Mouse (Mus musculus) embryonic facial prominence, embryonic 14.5 days (tissue): Measurements from ENCODE around the gene Nme7. TPM values are rescaled to one million over a fixed set of nuclear protein-coding genes. Genes with fewer than 3 reads are reported as not detected.

Source experiments
- ATAC-seq: fragments of 200-750 bp; cut with Nextera tagmentation; 2 replicates; pipeline ENCODE4 v1.8.0; 2017; ENCODE audit warnings: low read depth, moderate number of reproducible peaks, moderate TSS enrichment
- DNase-seq: peaks from one replicate; pipeline ENCODE4 v3.0.0-alpha.2; 2015; ENCODE audit warnings: low spot score
- H3K27ac ChIP-seq: fragments of 300-500 bp; sonication (generic); replicated peaks from 2 replicates; pipeline ENCODE4 v1.5.1; 2014; ENCODE audit warnings: low read depth, mild to moderate bottlenecking, low read length, moderate library complexity
- H3K27me3 ChIP-seq: fragments of 300-500 bp; sonication (generic); replicated peaks from 2 replicates; pipeline ENCODE4 v1.6.1; 2014; ENCODE audit warnings: low read length; ENCODE audit not compliant: control insufficient read depth, insufficient read depth
- H3K36me3 ChIP-seq: fragments of 300-500 bp; sonication (generic); 2 replicates; pipeline ENCODE4 v1.6.1; 2014; ENCODE audit warnings: low read length, mixed read lengths; ENCODE audit not compliant: control insufficient read depth, insufficient read depth
- H3K4me1 ChIP-seq: fragments of 300-500 bp; sonication (generic); 2 replicates; pipeline ENCODE4 v1.6.1; 2014; ENCODE audit warnings: antibody characterized with exemption, low read length; ENCODE audit not compliant: control insufficient read depth, insufficient read depth
- H3K4me2 ChIP-seq: fragments of 300-500 bp; sonication (generic); 2 replicates; pipeline ENCODE4 v1.6.1; 2014; ENCODE audit warnings: low read depth, mild to moderate bottlenecking, low read length, moderate library complexity, mixed read lengths
- H3K4me3 ChIP-seq: fragments of 300-500 bp; sonication (generic); 2 replicates; pipeline ENCODE4 v1.5.1; 2014; ENCODE audit warnings: low read depth, mild to moderate bottlenecking, low read length
- H3K9ac ChIP-seq: fragments of 300-500 bp; sonication (generic); 2 replicates; pipeline ENCODE4 v1.6.1; 2014; ENCODE audit warnings: low read depth, mild to moderate bottlenecking, low read length, moderate library complexity, mixed read lengths
- H3K9me3 ChIP-seq: fragments of 300-500 bp; sonication (generic); 2 replicates; pipeline ENCODE4 v1.6.1; 2016; ENCODE audit warnings: low read length; ENCODE audit not compliant: control insufficient read depth
- WGBS: fragments of 180-500 bp; shearing (Covaris S2); extraction: QIAGEN DNeasy Blood & Tissue Kit; methylation state at CpG from one replicate; pipeline ENCODE4 v1.1.7; 2014; 5-methylcytosine and 5-hydroxymethylcytosine counted together
- polyA plus RNA-seq: library from polyadenylated mRNA; unstranded; fragments of >200 nt; fragmentation: Nextera tagmentation; extraction: Ambion mirVana; gene quantifications from 2 replicates; pipeline ENCODE4 v1.2.1, GENCODE M21; 2014

Nme7 gene
- polyA plus RNA-seq, 1 experiment from 2014 or later, result 27.3 TPM

DNA sequence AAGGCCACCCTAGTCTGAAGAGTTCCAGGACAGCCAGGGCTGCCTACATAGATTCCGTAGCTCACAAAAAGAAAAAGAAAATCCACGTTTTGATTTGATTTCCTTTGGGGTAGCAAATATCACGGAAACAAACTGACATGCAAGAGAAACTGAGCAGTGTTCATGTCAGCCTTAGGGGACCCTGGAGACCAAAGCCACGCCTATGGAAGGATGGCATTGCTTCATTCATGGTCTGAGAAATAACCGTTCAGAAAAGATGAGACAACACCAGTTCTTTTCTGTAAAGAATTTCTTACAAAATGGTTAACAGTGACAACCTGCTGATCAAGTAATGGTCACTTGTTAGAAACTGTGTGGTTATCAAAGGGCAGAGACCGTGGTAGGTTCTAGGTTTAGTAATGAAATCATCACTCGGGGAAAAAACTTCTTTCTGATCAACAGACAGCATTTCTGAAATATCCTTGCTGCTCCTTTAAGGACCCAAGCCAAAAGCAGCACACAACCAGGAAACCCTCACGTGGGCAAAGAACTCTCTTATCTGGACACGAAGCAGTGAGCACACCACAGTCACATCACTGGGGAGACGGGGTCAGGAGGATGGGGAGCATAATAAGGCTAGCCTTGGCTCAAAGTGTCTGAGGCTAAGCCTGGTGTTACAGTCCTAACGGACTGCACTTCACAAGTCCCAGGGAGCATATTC is 136.9 kb downstream of the Nme7 start:
- no peak for ATAC-seq
- H3K4me3 ChIP-seq, result no peak overlapping the region
- no peaks in the 10 kb centered on the region for H3K9me3 ChIP-seq
- no peaks in the 10 kb centered on the region for H3K27me3 ChIP-seq
- H3K4me2 ChIP-seq, result no peak overlapping the region
- peaks cover 27% of the 10 kb centered on the region for H3K36me3 ChIP-seq
- H3K9ac ChIP-seq, result no peak overlapping the region
- H3K27ac ChIP-seq, result no peak overlapping the region
- H3K4me1 ChIP-seq, result no peaks in the 10 kb centered on the region
- no peak for DNase-seq
- 81% methylated on average over 11 of the region's 11 CpGs for WGBS

DNA sequence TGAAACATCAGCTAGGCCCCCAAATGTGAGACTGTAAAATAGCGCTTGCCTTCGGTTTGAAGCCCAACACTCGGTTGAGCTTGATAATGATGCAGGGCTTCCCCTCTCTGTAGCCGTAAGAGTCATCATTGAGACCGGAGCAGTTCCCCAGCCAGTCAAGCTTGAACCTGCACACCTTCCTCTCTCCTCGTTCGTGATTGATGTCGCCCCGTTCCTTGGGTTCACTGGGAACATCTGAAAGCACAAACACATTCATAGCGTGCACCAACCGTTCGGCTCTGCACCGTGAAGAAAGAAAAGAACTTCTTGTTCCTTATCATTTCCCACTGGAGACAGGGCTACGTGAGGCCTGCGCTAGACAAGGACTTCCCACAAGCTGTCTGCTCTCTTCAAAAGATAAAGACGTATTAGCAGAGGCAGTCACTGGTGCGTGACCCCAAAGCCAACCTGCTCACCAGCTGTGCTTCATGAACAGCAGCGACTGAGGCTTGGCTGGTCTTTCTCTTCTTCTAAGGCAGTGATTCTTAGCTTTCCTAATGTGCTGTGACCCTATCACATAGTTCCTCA is 137.6 kb downstream of the Nme7 start:
- H3K4me3 ChIP-seq, result no peak overlapping the region
- ATAC-seq (no peak), DNase-seq (no peak)
- no peaks in the 10 kb centered on the region for H3K4me1 ChIP-seq
- H3K36me3 ChIP-seq, result peaks cover 27% of the 10 kb centered on the region
- no peak overlapping the region for H3K27ac ChIP-seq
- no peak overlapping the region for H3K4me2 ChIP-seq
- H3K9me3 ChIP-seq, result no peaks in the 10 kb centered on the region
- H3K27me3 ChIP-seq, result no peaks in the 10 kb centered on the region
- H3K9ac ChIP-seq, result no peak overlapping the region
- WGBS, result 67% methylated on average over 18 of the region's 18 CpGs

DNA sequence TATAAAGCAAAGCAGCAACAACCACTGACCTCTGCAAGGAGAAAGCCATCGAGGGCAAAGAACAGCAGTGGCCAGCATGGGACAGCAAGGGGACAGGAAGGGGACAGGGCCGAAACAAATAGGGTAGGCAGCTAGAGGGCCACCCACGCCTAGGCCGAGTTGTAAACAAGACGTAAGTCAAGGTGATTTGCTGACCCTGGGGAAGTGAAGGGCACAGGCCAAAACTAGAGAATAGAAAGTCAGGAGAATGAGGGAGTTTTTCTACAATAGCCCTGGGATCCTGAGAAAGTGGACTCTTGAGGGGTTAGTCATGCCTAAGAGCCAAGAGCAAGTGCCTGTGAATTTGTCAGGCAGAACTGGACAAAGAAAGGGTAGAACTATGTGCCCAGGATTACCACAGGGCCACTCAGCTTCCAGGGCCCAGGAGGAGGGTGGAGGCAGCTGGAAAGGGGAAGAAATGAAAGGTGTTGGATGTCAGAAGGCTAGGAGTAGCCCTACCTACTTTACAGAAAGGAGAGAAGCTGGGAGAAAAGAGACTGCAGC is 141.8 kb downstream of the Nme7 start:
- Histone ChIP-seq H3K4me3 (no peak overlapping the region), H3K27me3 (no peaks in the 10 kb centered on the region), H3K9ac (no peak overlapping the region), H3K9me3 (no peaks in the 10 kb centered on the region), H3K27ac (no peak overlapping the region), H3K36me3 (0 out of 2 replicates have a peak, but pooled peaks cover 4% of the 10 kb centered on the region), H3K4me2 (no peak overlapping the region), H3K4me1 (no peaks in the 10 kb centered on the region)
- WGBS, result 88% methylated on average over 5 of the region's 5 CpGs
- ATAC-seq (no peak), DNase-seq (no peak)

DNA sequence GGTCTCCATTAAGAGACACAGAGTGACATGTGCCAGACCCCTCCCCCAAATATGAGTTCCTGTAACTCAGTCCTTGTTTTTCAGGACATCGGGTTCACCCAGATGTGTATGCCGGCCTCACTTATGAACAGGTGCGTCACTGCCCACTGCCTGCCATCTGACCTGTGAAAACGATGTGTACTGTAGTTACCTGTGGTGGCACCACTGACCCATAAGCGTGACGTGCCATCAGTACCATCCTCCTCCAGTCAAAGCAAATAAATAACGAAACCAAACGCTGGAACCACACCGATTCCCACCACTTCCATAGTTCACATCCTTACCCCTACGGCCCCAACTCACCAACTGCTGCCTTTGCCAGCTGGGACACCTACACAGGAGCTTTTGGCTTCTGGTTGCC is 142.6 kb downstream of the Nme7 start:
- Histone ChIP-seq H3K36me3 (no peaks in the 10 kb centered on the region), H3K27ac (no peak overlapping the region), H3K4me2 (no peak overlapping the region), H3K4me3 (no peak overlapping the region), H3K4me1 (no peaks in the 10 kb centered on the region), H3K9me3 (no peaks in the 10 kb centered on the region), H3K27me3 (no peaks in the 10 kb centered on the region), H3K9ac (no peak overlapping the region)
- WGBS, result 93% methylated on average over 10 of the region's 10 CpGs
- DNase-seq (no peak), ATAC-seq (no peak)

DNA sequence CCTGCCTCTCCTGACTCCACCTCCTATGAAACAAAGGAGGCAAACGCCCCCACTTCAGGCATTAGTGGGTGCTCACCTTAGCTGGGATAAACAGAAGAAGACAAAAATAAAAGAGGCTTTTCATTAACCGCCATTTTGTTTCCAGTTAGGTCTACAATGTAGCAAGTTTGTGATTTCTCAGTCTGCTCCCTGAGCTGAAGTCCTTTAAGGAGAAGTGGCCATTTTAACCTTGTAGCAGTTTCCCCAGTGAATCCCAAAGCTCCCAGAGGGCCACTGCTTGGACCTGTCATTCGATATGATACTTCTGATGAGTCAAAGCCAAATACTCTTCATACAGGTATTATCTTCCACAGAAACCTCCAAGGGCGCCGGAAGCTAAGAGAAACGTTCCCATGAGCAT is 143.6 kb downstream of the Nme7 start:
- ATAC-seq (no peak), DNase-seq (no peak)
- no peaks in the 10 kb centered on the region for H3K36me3 ChIP-seq
- 79% methylated on average over 6 of the region's 6 CpGs for WGBS
- no peaks in the 10 kb centered on the region for H3K27me3 ChIP-seq
- H3K9me3 ChIP-seq, result no peaks in the 10 kb centered on the region
- H3K4me3 ChIP-seq, result no peak overlapping the region
- no peaks in the 10 kb centered on the region for H3K4me1 ChIP-seq
- no peak overlapping the region for H3K4me2 ChIP-seq
- no peak overlapping the region for H3K27ac ChIP-seq
- H3K9ac ChIP-seq, result no peak overlapping the region

DNA sequence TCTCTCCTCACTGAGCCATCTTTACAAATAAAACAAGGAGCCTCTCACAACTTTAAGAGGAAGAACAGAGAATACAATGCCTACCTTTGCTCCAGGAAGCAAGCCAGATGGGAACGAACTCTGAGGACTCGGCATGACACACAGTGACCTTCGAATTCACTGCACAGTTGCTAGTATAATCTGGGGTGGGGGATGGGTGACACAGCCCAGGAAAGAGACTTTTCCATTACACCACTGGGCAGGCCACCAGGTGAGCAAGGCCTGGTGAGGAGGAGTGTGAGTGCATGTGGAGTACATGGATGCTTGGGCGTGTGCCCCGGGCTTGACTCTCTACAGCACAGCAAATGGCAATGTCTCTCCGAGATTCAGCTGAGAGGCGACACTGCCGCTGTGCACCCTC is 145.7 kb downstream of the Nme7 start:
- H3K27me3 ChIP-seq, result peaks cover 1% of the 10 kb centered on the region
- no peaks in the 10 kb centered on the region for H3K9me3 ChIP-seq
- WGBS, result 76% methylated on average over 8 of the region's 8 CpGs
- no peak overlapping the region for H3K9ac ChIP-seq
- no peak for ATAC-seq
- H3K36me3 ChIP-seq, result no peaks in the 10 kb centered on the region
- H3K4me1 ChIP-seq, result no peaks in the 10 kb centered on the region; the same call in 1 of the 2 replicates
- no peak overlapping the region for H3K4me2 ChIP-seq
- H3K4me3 ChIP-seq, result no peak overlapping the region
- DNase-seq, result no peak
- no peak overlapping the region for H3K27ac ChIP-seq

DNA sequence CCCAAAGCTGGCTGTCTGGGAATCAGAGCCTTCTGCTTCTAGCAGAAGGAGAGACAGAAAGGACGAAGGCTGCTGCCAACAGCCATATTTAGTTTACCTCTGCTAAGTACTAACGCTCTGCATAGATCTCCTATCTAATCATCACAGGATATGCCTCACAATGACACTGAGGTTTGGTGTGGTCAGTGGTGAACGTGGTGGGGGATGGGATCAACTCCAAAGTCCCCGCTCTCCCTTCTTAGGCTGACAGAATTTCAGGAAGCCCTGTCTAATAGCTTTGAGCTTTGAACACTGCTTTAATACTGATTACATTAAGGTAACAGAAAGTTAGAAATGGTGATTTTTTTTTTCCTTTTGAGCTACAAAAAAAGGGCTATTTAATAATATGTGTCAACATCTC is 146.3 kb downstream of the Nme7 start:
- H3K4me1 ChIP-seq, result no peaks in the 10 kb centered on the region; the same call in 1 of the 2 replicates
- no peak overlapping the region for H3K27ac ChIP-seq
- H3K36me3 ChIP-seq, result no peaks in the 10 kb centered on the region
- H3K4me3 ChIP-seq, result no peak overlapping the region
- DNase-seq, result no peak
- ATAC-seq, result no peak
- peaks cover 7% of the 10 kb centered on the region for H3K27me3 ChIP-seq
- no peak overlapping the region for H3K9ac ChIP-seq
- no peaks in the 10 kb centered on the region for H3K9me3 ChIP-seq
- H3K4me2 ChIP-seq, result no peak overlapping the region
- 80% methylated on average over 4 of the region's 4 CpGs for WGBS

DNA sequence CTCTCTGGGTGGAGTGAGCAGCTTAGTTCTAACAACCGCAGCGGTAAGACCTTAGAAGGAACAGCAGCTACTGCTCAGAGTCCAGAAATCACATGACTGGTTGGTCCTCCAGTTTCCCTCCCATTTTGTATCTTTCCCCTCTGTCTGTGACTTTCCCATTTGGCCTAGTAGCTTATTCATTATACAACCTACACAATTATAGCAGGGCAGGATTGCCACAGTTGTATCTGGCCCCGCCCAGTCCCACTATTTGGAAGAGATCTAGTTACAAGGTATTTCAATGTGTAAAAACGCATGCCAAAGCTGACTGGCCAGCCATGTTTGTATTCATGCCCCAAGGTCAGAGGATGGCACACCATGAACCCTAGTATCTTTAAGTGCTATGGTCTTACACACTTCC is 146.7 kb downstream of the Nme7 start:
- Histone ChIP-seq H3K4me2 (no peak overlapping the region), H3K9ac (no peak overlapping the region)
- WGBS, result 76% methylated on average over 4 of the region's 4 CpGs

DNA sequence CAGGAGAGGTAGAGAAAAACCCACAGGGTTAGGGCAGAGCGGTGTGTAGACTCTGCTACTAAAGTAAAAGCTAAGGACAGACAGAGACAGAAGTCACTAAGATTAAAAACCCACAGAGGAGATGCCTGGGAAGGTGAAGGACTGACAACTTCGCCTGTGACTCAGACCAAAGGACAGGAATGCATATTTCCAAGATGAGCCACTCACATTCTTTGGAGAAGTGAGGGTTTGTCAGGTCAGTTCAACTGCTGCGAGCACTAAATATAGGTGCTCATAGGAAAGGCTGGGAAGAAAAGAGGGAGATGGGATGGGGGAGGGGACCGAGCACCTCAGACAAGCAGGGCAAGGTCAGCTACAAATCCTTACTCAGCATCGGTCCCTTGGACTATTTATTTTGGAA is 147.4 kb downstream of the Nme7 start:
- no peak overlapping the region for H3K4me3 ChIP-seq
- ATAC-seq (no peak), DNase-seq (no peak)
- no peaks in the 10 kb centered on the region for H3K36me3 ChIP-seq
- H3K27me3 ChIP-seq, result peaks cover 16% of the 10 kb centered on the region
- H3K4me2 ChIP-seq, result no peak overlapping the region
- no peak overlapping the region for H3K27ac ChIP-seq
- H3K4me1 ChIP-seq, result no peaks in the 10 kb centered on the region; the same call in 1 of the 2 replicates
- WGBS, result 83% methylated on average over 5 of the region's 5 CpGs
- no peak overlapping the region for H3K9ac ChIP-seq
- no peaks in the 10 kb centered on the region for H3K9me3 ChIP-seq

More for the DNA sequence above, 146.7 kb downstream of the Nme7 start:
- Histone ChIP-seq H3K9me3 (no peaks in the 10 kb centered on the region), H3K36me3 (no peaks in the 10 kb centered on the region), H3K4me3 (no peak overlapping the region), H3K4me1 (no peaks in the 10 kb centered on the region; the same call in 1 of the 2 replicates), H3K27me3 (peaks cover 9% of the 10 kb centered on the region), H3K27ac (no peak overlapping the region)
- DNase-seq, result no peak
- ATAC-seq, result no peak
